Mouse (Mus musculus) lung, adult 2 months (tissue): Measurements from ENCODE around the gene Gstm5.

Experiments used
- CTCF ChIP-seq: fragments of 200-500 bp; IDR thresholded peaks from 2 replicates; pipeline ENCODE4 v1.5.1; 2011; ENCODE audit warnings: mild to moderate bottlenecking, low read length, control low read depth; ENCODE audit not compliant: insufficient read depth
- POLR2A ChIP-seq: fragments of 200-500 bp; IDR thresholded peaks from 2 replicates; pipeline ENCODE4 v1.6.1; 2011; ENCODE audit warnings: low read depth, mild to moderate bottlenecking, control low read depth, low read length, borderline replicate concordance; ENCODE audit errors: extremely low read depth

DNA sequence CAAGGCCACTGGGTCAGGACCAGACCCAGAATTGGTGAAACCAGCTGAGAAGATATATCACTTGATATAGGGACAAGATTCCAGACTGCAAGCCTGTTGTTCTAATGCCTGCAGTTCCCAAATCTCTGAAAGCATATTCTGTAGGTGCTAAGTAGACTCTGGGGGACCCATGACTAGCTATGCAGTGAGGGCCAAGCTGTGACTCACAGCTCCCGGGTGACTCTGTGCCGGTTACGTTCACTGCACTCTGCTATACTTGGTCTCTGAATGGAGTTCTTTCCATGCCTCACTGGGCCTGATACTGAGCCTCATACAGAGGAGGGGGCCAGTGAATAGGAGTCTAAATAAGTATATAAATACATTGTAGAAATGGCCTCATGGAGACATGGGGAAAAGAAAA lies 32.2 kb downstream of the Gstm5 start:
- no peak for TF ChIP-seq CTCF
- TF ChIP-seq POLR2A, result no peak
